ENCODE assay signal across 9 mouse cellular contexts in the genomic region with DNA sequence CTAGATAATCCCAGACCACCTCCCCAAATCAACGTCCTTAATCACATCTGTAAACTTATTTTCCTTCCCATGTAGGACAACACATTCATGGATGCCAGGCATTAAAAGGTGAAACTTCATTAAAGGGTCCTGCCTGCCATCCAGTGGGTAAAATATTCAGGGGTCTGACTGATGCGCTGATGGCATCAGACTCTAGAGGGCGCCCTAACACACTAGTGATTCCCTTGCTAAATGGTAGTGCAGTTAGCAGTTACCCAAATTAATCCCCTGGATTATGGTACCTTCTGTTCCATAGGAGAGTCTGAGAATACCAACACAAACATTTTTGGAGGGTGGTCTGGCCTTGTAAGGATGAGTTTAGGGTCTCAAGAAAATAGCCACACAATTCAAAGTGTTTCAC.
A peak's percentile ranks its signal among the peaks of the same experiment; 100 is the strongest.
DNase-seq lines count a peak whose midpoint lies in the region; ATAC-seq and TF ChIP-seq lines count a peak whose summit lies in the region.
"Had no signal": no experiment of that assay in that cellular context is flagged by ENCODE, and none has a peak within 500 bp of the region (broad histone marks: within the 10 kb centered on the region; RNA-seq: fewer than 3 reads in every experiment).

No protein-coding gene starts in this region.

- no peaks in the 10 kb centered on the region for H3K9me3 ChIP-seq in forebrain, embryonic 11.5 days (ENCODE audit: control insufficient read depth, low read length)
- no peaks in the 10 kb centered on the region for H3K9me3 ChIP-seq in forebrain, embryonic 15.5 days
- no peaks in the 10 kb centered on the region for H3K9me3 ChIP-seq in midbrain, embryonic 11.5 days (ENCODE audit: control insufficient read depth, low read length)
- no peaks in the 10 kb centered on the region for H3K9me3 ChIP-seq in midbrain, embryonic 15.5 days
- no peaks in the 10 kb centered on the region for H3K9me3 ChIP-seq in liver, embryonic 14.5 days (ENCODE audit: control insufficient read depth, low read length)
- H3K9me3 ChIP-seq: lung, embryonic 15.5 days had no signal

- intact Hi-C loops in heart, postnatal 14 days (cut with DNase I) = loop anchor here (1.0 kb wide), 1 partner anchor 261 kb away; no protein-coding TSS in a partner anchor

- TF ChIP-seq CTCF in liver, embryonic 14.5 days (IDR thresholded peaks at IDR 0.05; ENCODE audit: low read depth) = peak; percentile 54

- H3K4me1 ChIP-seq in forebrain, embryonic 11.5 days (replicated peaks; ENCODE audit: control insufficient read depth, insufficient read depth, low read length) = no peaks in the 10 kb centered on the region
- H3K4me1 ChIP-seq in forebrain, embryonic 15.5 days = no peaks in the 10 kb centered on the region
- H3K4me1 ChIP-seq in midbrain, embryonic 11.5 days (ENCODE audit: control insufficient read depth, insufficient read depth, low read length) = no peaks in the 10 kb centered on the region
- no peaks in the 10 kb centered on the region for H3K4me1 ChIP-seq in midbrain, embryonic 15.5 days
- no peaks in the 10 kb centered on the region for H3K4me1 ChIP-seq in liver, embryonic 14.5 days (replicated peaks; ENCODE audit: control insufficient read depth in 2 of 2, insufficient read depth in 2 of 2, low read length in 1 of 2)
- H3K4me1 ChIP-seq: lung, embryonic 15.5 days had no signal

- H3K27ac ChIP-seq in forebrain, embryonic 11.5 days (ENCODE audit: low read depth, low read length) = no peak overlapping the region
- no peak overlapping the region for H3K27ac ChIP-seq in forebrain, embryonic 15.5 days (replicated peaks)
- no peak overlapping the region for H3K27ac ChIP-seq in midbrain, embryonic 11.5 days (ENCODE audit: low read depth, low read length)
- H3K27ac ChIP-seq in midbrain, embryonic 15.5 days = no peak overlapping the region
- H3K27ac ChIP-seq in liver, embryonic 14.5 days = no peak overlapping the region
- H3K27ac ChIP-seq: lung, embryonic 15.5 days had no signal

- no peak overlapping the region for H3K4me2 ChIP-seq in forebrain, embryonic 11.5 days (ENCODE audit: low read depth, low read length, severe bottlenecking)
- H3K4me2 ChIP-seq in forebrain, embryonic 15.5 days (replicated peaks) = no peak overlapping the region
- H3K4me2 ChIP-seq in midbrain, embryonic 11.5 days = no peak overlapping the region
- no peak overlapping the region for H3K4me2 ChIP-seq in midbrain, embryonic 15.5 days
- no peak overlapping the region for H3K4me2 ChIP-seq in liver, embryonic 14.5 days (ENCODE audit: low read depth)
- H3K4me2 ChIP-seq: lung, embryonic 15.5 days had no signal

- no peaks in the 10 kb centered on the region for H3K36me3 ChIP-seq in forebrain, embryonic 11.5 days (ENCODE audit: control insufficient read depth, insufficient read depth, low read length)
- no peaks in the 10 kb centered on the region for H3K36me3 ChIP-seq in forebrain, embryonic 15.5 days
- no peaks in the 10 kb centered on the region for H3K36me3 ChIP-seq in midbrain, embryonic 11.5 days (ENCODE audit: control insufficient read depth, insufficient read depth, low read length)
- no peaks in the 10 kb centered on the region for H3K36me3 ChIP-seq in midbrain, embryonic 15.5 days (replicated peaks)
- no peaks in the 10 kb centered on the region for H3K36me3 ChIP-seq in liver, embryonic 14.5 days (replicated peaks; ENCODE audit: control insufficient read depth, insufficient read depth, low read depth)
- H3K36me3 ChIP-seq: lung, embryonic 15.5 days had no signal

- H3K9ac ChIP-seq in forebrain, embryonic 11.5 days (ENCODE audit: low read length) = no peak overlapping the region
- H3K9ac ChIP-seq in forebrain, embryonic 15.5 days (replicated peaks) = no peak overlapping the region
- H3K9ac ChIP-seq in midbrain, embryonic 11.5 days (ENCODE audit: low read length) = no peak overlapping the region
- H3K9ac ChIP-seq in midbrain, embryonic 15.5 days = no peak overlapping the region
- H3K9ac ChIP-seq in liver, embryonic 14.5 days (replicated peaks) = no peak overlapping the region
- H3K9ac ChIP-seq: lung, embryonic 15.5 days had no signal

- DNase-seq in forebrain, embryonic 11.5 days (ENCODE audit: low spot score) = peak; percentile 69
- peak; percentile 90 for DNase-seq in midbrain, embryonic 11.5 days (ENCODE audit: low spot score, missing footprints)
- DNase-seq in c-Kit-positive CD71-positive TER-119-negative erythroid progenitor cells, embryonic 14.5 days (ENCODE audit: low read depth) = peak; percentile 1
- peak; percentile 4 to 50 for DNase-seq in heart, postnatal 14 days
- peak in 1 of 3 experiments; percentile 0 for DNase-seq in liver, embryonic 14.5 days (ENCODE audit: low read depth in 3 of 3, low spot score in 3 of 3)
- DNase-seq in spleen, postnatal 4 days (ENCODE audit: low spot score in 2 of 2) = no peak

- H3K27me3 ChIP-seq in forebrain, embryonic 11.5 days (ENCODE audit: control insufficient read depth, insufficient read depth, low read length) = no peaks in the 10 kb centered on the region
- H3K27me3 ChIP-seq in forebrain, embryonic 15.5 days = no peaks in the 10 kb centered on the region
- H3K27me3 ChIP-seq in midbrain, embryonic 11.5 days (ENCODE audit: control insufficient read depth, insufficient read depth, low read length) = no peaks in the 10 kb centered on the region
- H3K27me3 ChIP-seq in midbrain, embryonic 15.5 days (replicated peaks) = no peaks in the 10 kb centered on the region
- no peaks in the 10 kb centered on the region; the same call in 1 of the 2 replicates for H3K27me3 ChIP-seq in liver, embryonic 14.5 days (ENCODE audit: control insufficient read depth, insufficient read depth, low read length)
- H3K27me3 ChIP-seq: lung, embryonic 15.5 days had no signal

- TF ChIP-seq EP300 in liver, embryonic 14.5 days (IDR thresholded peaks at IDR 0.05; ENCODE audit: low read depth) = no peak

- 5% methylated on average over 3 of the region's 3 CpGs for WGBS in forebrain, embryonic 11.5 days
- WGBS in forebrain, embryonic 15.5 days = 5% methylated on average over 3 of the region's 3 CpGs
- WGBS in midbrain, embryonic 11.5 days = 8% methylated on average over 3 of the region's 3 CpGs
- WGBS in midbrain, embryonic 15.5 days = 2% methylated on average over 3 of the region's 3 CpGs
- 4% methylated on average over 3 of the region's 3 CpGs for WGBS in liver, embryonic 14.5 days (ENCODE audit: insufficient replicate concordance)

- no peak for ATAC-seq in forebrain, embryonic 11.5 days (replicated peaks; ENCODE audit: low FRiP score)
- ATAC-seq in forebrain, embryonic 15.5 days (replicated peaks) = no peak
- ATAC-seq in midbrain, embryonic 11.5 days (ENCODE audit: low FRiP score) = no peak; the same call in 1 of the 2 replicates
- no peak for ATAC-seq in midbrain, embryonic 15.5 days (replicated peaks)
- ATAC-seq in liver, embryonic 14.5 days (ENCODE audit: insufficient read depth) = no peak

- no peak overlapping the region for H3K4me3 ChIP-seq in forebrain, embryonic 11.5 days (ENCODE audit: low read depth, low read length)
- no peak overlapping the region for H3K4me3 ChIP-seq in forebrain, embryonic 15.5 days
- no peak overlapping the region for H3K4me3 ChIP-seq in midbrain, embryonic 11.5 days (ENCODE audit: low read depth, low read length)
- H3K4me3 ChIP-seq in midbrain, embryonic 15.5 days = no peak overlapping the region
- H3K4me3 ChIP-seq in liver, embryonic 14.5 days (ENCODE audit: insufficient read depth in 1 of 2, low read depth in 2 of 2, low read length in 2 of 2) = no peak overlapping the region
- H3K4me3 ChIP-seq: lung, embryonic 15.5 days had no signal

Comparison
In these comparisons a context has a peak if more than half of its experiments do, and no peak if none do; other contexts are left out.
1. DNase-seq: peak in forebrain, embryonic 11.5 days (single experiment), midbrain, embryonic 11.5 days (single experiment), c-Kit-positive CD71-positive TER-119-negative erythroid progenitor cells, embryonic 14.5 days (single experiment) and heart, postnatal 14 days (2 of 2); none in spleen, postnatal 4 days (0 of 2).